Mouse (Mus musculus) thymus, adult 2 months (tissue): ENCODE data around the gene Gdf10.

Experiments
- CTCF ChIP-seq: fragments of 200-500 bp; IDR thresholded peaks from 2 replicates; pipeline ENCODE4 v1.5.1; 2012; ENCODE audit warnings: mild to moderate bottlenecking, control low read depth, low read length, moderate library complexity, borderline replicate concordance; ENCODE audit not compliant: control insufficient read depth, poor library complexity, insufficient read depth; ENCODE audit errors: extremely low read depth
- POLR2A ChIP-seq: fragments of 200-500 bp; IDR thresholded peaks from 2 replicates; pipeline ENCODE4 v1.6.1; 2012; ENCODE audit warnings: mild to moderate bottlenecking, low read length, control low read depth, moderate library complexity; ENCODE audit not compliant: control insufficient read depth, poor library complexity, insufficient read depth; ENCODE audit errors: extremely low read depth

GRCm38 (mm10) chr14:33885466-33885865 lies 37.9 kb upstream of the Gdf10 start:
- TF ChIP-seq CTCF (no peak), POLR2A (no peak)
